Mouse (Mus musculus) MEL (cell line): Measurements from ENCODE around the gene B3gnt6. TPM values are rescaled to one million over a fixed set of nuclear protein-coding genes. Genes with fewer than 3 reads are reported as not detected.
"Not testable (repeated sequence)": the region's sequence is repeated elsewhere in the genome, so short reads cannot be mapped to it uniquely, and the experiment has no call there.

ENCODE experiments used
- DNase-seq: peaks from one replicate; pipeline ENCODE4 v3.0.0; 2011; ENCODE audit warnings: low read depth, low spot score
- H3K27ac ChIP-seq: 2 replicates; pipeline ENCODE4 v1.5.1; 2012; ENCODE audit warnings: low read depth, mild to moderate bottlenecking, control low read depth, low read length, moderate library complexity; ENCODE audit not compliant: control insufficient read depth
- H3K27me3 ChIP-seq, 2 experiments: fragments of 150-350 bp in 1 of 2; sonication (generic) in 1 of 2; 2 replicates each; pipeline ENCODE4 v1.6.1; 2012; ENCODE audit warnings: low read length in 2 of 2, mild to moderate bottlenecking in 2 of 2, improper control_type of control experiment in 1 of 2, moderate library complexity in 1 of 2; ENCODE audit not compliant: insufficient read depth in 2 of 2, control insufficient read depth in 1 of 2
- H3K36me3 ChIP-seq, 2 experiments: 2 replicates each; pipeline ENCODE4 v1.6.1; 2012 to 2014; ENCODE audit warnings: low read length in 2 of 2, improper control_type of control experiment in 1 of 2, inconsistent platforms in 1 of 2, mild to moderate bottlenecking in 1 of 2; ENCODE audit not compliant: insufficient read depth in 2 of 2, control insufficient read depth in 1 of 2
- H3K4me1 ChIP-seq, 2 experiments: fragments of 150-350 bp in 1 of 2; sonication (generic) in 1 of 2; 2 replicates each; pipeline ENCODE4 v1.6.1; 2012; ENCODE audit warnings: low read length in 2 of 2, improper control_type of control experiment in 1 of 2, mild to moderate bottlenecking in 1 of 2; ENCODE audit not compliant: insufficient read depth in 2 of 2, control insufficient read depth in 1 of 2
- H3K4me3 ChIP-seq, 2 experiments: fragments of 150-350 bp in 1 of 2; sonication (generic) in 1 of 2; 2 replicates each; pipeline ENCODE4 v1.5.1; 2012; ENCODE audit warnings: low read depth in 2 of 2, low read length in 2 of 2, mild to moderate bottlenecking in 2 of 2, moderate library complexity in 2 of 2, control low read depth in 1 of 2, improper control_type of control experiment in 1 of 2; ENCODE audit not compliant: control insufficient read depth in 1 of 2, insufficient read depth in 1 of 2
- H3K79me2 ChIP-seq: 2 replicates; pipeline ENCODE4 v1.6.1; 2012; ENCODE audit warnings: mild to moderate bottlenecking, low read length, moderate library complexity; ENCODE audit not compliant: control insufficient read depth, poor library complexity, insufficient read depth
- H3K9ac ChIP-seq: 2 replicates; pipeline ENCODE4 v1.6.1; 2012; ENCODE audit warnings: low read depth, mild to moderate bottlenecking, control low read depth, low read length, moderate library complexity; ENCODE audit not compliant: control insufficient read depth, poor library complexity, severe bottlenecking
- H3K9me3 ChIP-seq: fragments of 150-350 bp; sonication (generic); replicated peaks from 2 replicates; pipeline ENCODE4 v1.6.1; 2012; ENCODE audit warnings: mild to moderate bottlenecking, low read length, improper control_type of control experiment, moderate library complexity; ENCODE audit not compliant: insufficient read depth
- CHD1 ChIP-seq: IDR thresholded peaks from 2 replicates; pipeline ENCODE4 v1.6.1; 2012; ENCODE audit warnings: low read depth, mild to moderate bottlenecking, inconsistent platforms, low read length, improper control_type of control experiment
- CTCF ChIP-seq, 3 experiments: IDR thresholded peaks in 2 of 3; conservative IDR thresholded peaks in 1 of 3; 2 replicates each; pipeline ENCODE4 v1.5.1; 2011 to 2012; ENCODE audit warnings: low read length in 3 of 3, low read depth in 2 of 3, mild to moderate bottlenecking in 2 of 3, improper control_type of control experiment in 1 of 3, inconsistent platforms in 1 of 3, mixed read lengths in 1 of 3, moderate library complexity in 1 of 3; ENCODE audit not compliant: control insufficient read depth in 1 of 3, insufficient read depth in 1 of 3, poor library complexity in 1 of 3, severe bottlenecking in 1 of 3
- MAFK ChIP-seq: IDR thresholded peaks from 2 replicates; pipeline ENCODE4 v1.6.1; 2011; ENCODE audit warnings: low read depth, mild to moderate bottlenecking, low read length, improper control_type of control experiment, borderline replicate concordance
- MEF2A ChIP-seq: IDR thresholded peaks from 2 replicates; pipeline ENCODE4 v1.6.1; 2014; ENCODE audit warnings: low read depth, mild to moderate bottlenecking, inconsistent platforms, low read length, improper control_type of control experiment; ENCODE audit not compliant: poor library complexity, insufficient replicate concordance, severe bottlenecking; ENCODE audit errors: extremely low read depth
- MXI1 ChIP-seq: IDR thresholded peaks from 2 replicates; pipeline ENCODE4 v1.6.1; 2011; ENCODE audit warnings: mild to moderate bottlenecking, low read depth, low read length, improper control_type of control experiment
- MYB ChIP-seq: IDR thresholded peaks from 2 replicates; pipeline ENCODE4 v1.6.1; 2011; ENCODE audit warnings: mild to moderate bottlenecking, low read depth, low read length, improper control_type of control experiment
- NELFE ChIP-seq: IDR thresholded peaks from 2 replicates; pipeline ENCODE4 v1.6.1; 2011; ENCODE audit warnings: low read depth, low read length, improper control_type of control experiment
- NRF1 ChIP-seq: IDR thresholded peaks from 2 replicates; pipeline ENCODE4 v1.6.1; 2014; ENCODE audit warnings: low read depth, mild to moderate bottlenecking, inconsistent platforms, low read length, improper control_type of control experiment, moderate library complexity; ENCODE audit not compliant: poor library complexity, insufficient read depth, severe bottlenecking
- POLR2AphosphoS2 ChIP-seq: IDR thresholded peaks from 2 replicates; pipeline ENCODE4 v1.6.1; 2011; ENCODE audit warnings: low read length, improper control_type of control experiment
- TAL1 ChIP-seq: IDR thresholded peaks from 2 replicates; pipeline ENCODE4 v1.6.1; 2012; ENCODE audit warnings: mild to moderate bottlenecking, inconsistent platforms, low read length, moderate library complexity, mixed read lengths
- USF1 ChIP-seq: IDR thresholded peaks from 2 replicates; pipeline ENCODE4 v1.6.1; 2014; ENCODE audit warnings: low read depth, mild to moderate bottlenecking, inconsistent platforms, low read length, improper control_type of control experiment, moderate library complexity
- ZC3H11A ChIP-seq: IDR thresholded peaks from 2 replicates; pipeline ENCODE4 v1.6.1; 2012; ENCODE audit warnings: low read depth, mild to moderate bottlenecking, inconsistent platforms, low read length, improper control_type of control experiment
- ZKSCAN1 ChIP-seq: IDR thresholded peaks from 2 replicates; pipeline ENCODE4 v1.6.1; 2012; ENCODE audit warnings: low read depth, mild to moderate bottlenecking, inconsistent platforms, low read length, improper control_type of control experiment, moderate library complexity
- polyA plus RNA-seq, 2 experiments: library from polyadenylated mRNA; stranded (reverse) in 1 of 2; unstranded in 1 of 2; fragments of >175 nt in 1 of 2; fragments of >200 nt in 1 of 2; gene quantifications; 2 replicates each; pipeline versions ENCODE4 v1.2.1 to v1.2.4; 2012; ENCODE audit warnings: low replicate concordance in 2 of 2, low read depth in 1 of 2; ENCODE audit not compliant: insufficient read length in 2 of 2, insufficient read depth in 1 of 2, missing spikeins in 1 of 2
- total RNA-seq: library from RNA; depleted of rRNA; stranded (reverse); fragments of 300-350 nt; gene quantifications from 2 replicates; pipeline ENCODE4 v1.2.3, GENCODE M21; 2012

The B3gnt6 gene
- total and polyA plus RNA-seq, 3 experiments, result 0.08 to 0.12 TPM; not detected in 1

- DNase-seq, result no peak
- Histone ChIP-seq H3K27ac (no peak overlapping the region), H3K27me3 (no peaks in the 10 kb centered on the region), H3K4me3 (no peak overlapping the region), H3K9ac (no peak overlapping the region), H3K79me2 (no peaks in the 10 kb centered on the region), H3K9me3 (no peaks in the 10 kb centered on the region), H3K4me1 (peaks cover 0 to 2% of the 10 kb centered on the region in 2 experiments; a peak in 1 of 4 replicates), H3K36me3 (peaks cover 0 to 2% of the 10 kb centered on the region in 2 experiments; a peak in 1 of 4 replicates)
- no peak for TF ChIP-seq CTCF (IDR thresholded peaks at IDR 0.05 in 2 of 3, conservative IDR thresholded peaks at IDR 0.05 in 1 of 3; ENCODE audit: control insufficient read depth in 1 of 3, insufficient read depth in 1 of 3, low read depth in 2 of 3, low read length in 3 of 3, poor library complexity in 1 of 3, severe bottlenecking in 1 of 3)
- TF ChIP-seq USF1, result no peak
- no peak for TF ChIP-seq MEF2A
- TF ChIP-seq ZKSCAN1, result no peak
- TF ChIP-seq ZC3H11A, result no peak
- TF ChIP-seq CHD1, result no peak
- TF ChIP-seq TAL1, result no peak
- TF ChIP-seq MXI1, result no peak
- TF ChIP-seq NELFE, result no peak
- no peak for TF ChIP-seq MYB
- TF ChIP-seq POLR2AphosphoS2, result no peak
These were observed 10.6 kb downstream of the B3gnt6 start for GRCm38 (mm10) chr7:98188680-98189079.

GRCm38 (mm10) chr7:98188238-98188637 is 11.0 kb downstream of the B3gnt6 start:
- no peak for DNase-seq
- Histone ChIP-seq H3K9me3 (no peaks in the 10 kb centered on the region), H3K36me3 (peaks cover 0 to 2% of the 10 kb centered on the region in 2 experiments; a peak in 1 of 4 replicates), H3K4me1 (peaks cover 0 to 2% of the 10 kb centered on the region in 2 experiments; a peak in 1 of 4 replicates), H3K4me3 (no peak overlapping the region), H3K9ac (no peak overlapping the region), H3K27ac (no peak overlapping the region), H3K27me3 (no peaks in the 10 kb centered on the region), H3K79me2 (no peaks in the 10 kb centered on the region)
- TF ChIP-seq MAFK (0 out of 2 replicates have a peak, but pooled peaks have one; percentile 50), NRF1 (no peak)

GRCm38 (mm10) chr7:98187332-98187731 is 11.9 kb downstream of the B3gnt6 start:
- not testable (repeated sequence) for H3K36me3 ChIP-seq, H3K27ac ChIP-seq, DNase-seq, H3K9ac ChIP-seq, H3K9me3 ChIP-seq, H3K4me1 ChIP-seq, H3K27me3 ChIP-seq, H3K4me3 ChIP-seq, H3K79me2 ChIP-seq
